Mouse (Mus musculus) megakaryocyte, adult 5-6 weeks (primary cell): ENCODE measurements around the gene Adam30. TPM values are rescaled to one million over a fixed set of nuclear protein-coding genes. Genes with fewer than 3 reads are reported as not detected.
"Not testable (repeated sequence)": the region's sequence is repeated elsewhere in the genome, so short reads cannot be mapped to it uniquely, and the experiment has no call there.

Source experiments
- ATAC-seq: 2 replicates; pipeline ENCODE4 v1.8.0; 2016; ENCODE audit warnings: mild to moderate bottlenecking, inconsistent platforms; ENCODE audit not compliant: poor library complexity, severe bottlenecking
- total RNA-seq, 2 experiments: library from RNA; stranded (forward) in 1 of 2; stranded (reverse) in 1 of 2; fragments of 153-499, 151-499 nt in 1 of 2; fragments of 221-1000, 200-1000 nt in 1 of 2; gene quantifications; 2 replicates each; pipeline versions ENCODE4 v1.2.3 to v1.2.4; 2015 to 2017

Adam30 gene
- total RNA-seq (2015) (0.18 TPM in 1 of 2 replicates, not detected in the other), total RNA-seq (2017) (0.04 TPM in 1 of 2 replicates, not detected in the other)

DNA sequence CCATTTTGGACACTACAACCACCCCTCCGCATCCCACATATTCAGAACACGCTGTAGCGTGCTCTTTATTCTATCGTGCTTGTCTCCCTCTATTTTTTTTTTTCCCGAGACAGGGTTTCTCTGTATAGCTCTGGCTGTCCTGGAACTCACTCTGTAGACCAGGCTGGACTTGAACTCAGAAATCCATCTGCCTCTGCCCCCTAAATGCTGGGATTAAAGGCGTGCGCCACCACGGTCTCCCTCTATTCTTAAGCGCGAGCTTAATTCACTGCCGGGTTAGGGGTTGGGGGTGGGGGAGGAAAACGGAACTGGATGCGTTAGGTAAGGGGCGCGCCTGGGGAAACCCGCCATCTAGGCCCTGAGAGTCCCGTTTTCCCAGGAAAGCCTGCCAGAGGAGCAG lies at the start of gene Adam30:
Adam30 (plus strand) TSS at position 301 of the 400 bp plus-strand sequence.
- ATAC-seq = no peak

DNA sequence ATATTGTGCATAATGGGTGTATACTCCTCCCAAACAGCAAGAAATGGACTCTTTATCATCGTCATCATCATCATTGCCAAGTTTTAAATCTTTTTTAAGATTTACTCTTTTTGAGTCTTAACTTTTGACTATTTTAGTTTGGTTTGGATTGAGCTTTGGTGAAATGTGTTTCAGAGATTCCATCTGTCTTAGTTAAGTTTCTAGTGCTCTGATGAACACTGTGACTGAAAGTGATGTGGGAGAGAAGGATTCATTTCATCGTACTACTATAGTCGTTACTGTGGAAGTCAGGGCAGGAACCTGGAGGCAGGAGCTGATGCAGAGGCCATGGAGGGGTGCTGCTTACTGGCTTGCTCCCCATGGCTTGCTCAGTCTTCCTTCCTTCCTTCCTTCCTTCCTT lies 42.2 kb upstream of the Adam30 start:
- no peak for ATAC-seq

DNA sequence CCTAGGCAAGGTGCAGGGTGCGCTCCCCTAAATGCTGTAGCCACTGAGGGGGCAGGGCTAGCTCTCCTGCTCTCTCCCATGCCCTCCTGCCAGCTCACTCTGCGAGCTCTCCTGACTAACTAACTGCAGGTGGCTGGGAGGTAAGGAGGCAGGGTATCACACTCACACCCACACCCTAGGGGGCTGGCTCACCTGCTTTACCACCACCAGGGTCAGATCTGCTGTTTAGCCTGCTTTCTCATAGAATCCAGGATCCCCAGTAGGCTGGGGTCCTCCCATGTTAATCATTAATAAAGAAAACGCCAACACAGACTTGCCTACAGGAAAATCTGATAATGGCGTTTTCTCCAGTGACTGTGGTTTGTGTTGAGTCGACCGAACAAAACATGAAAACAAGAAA lies 41.1 kb upstream of the Adam30 start:
- no peak for ATAC-seq

DNA sequence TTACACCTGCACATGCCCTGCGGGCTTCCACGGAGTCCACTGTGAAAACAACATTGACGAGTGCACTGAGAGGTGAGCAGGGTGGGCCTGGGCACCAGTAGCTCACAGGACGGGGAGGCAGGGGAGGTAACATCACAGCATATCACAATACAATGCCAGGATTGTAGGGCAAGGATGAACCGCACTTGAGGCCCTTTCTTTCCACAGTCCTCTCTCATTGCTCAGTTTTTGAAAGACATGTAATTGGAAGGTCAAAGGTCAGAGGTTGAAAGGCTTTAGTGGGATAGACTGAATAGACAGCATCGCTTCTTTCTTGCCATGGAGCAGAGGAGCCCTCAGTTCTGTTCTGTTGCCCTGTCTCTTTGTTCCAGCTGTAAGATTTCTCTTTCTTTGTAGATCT lies 39.5 kb upstream of the Adam30 start:
- no peak for ATAC-seq

DNA sequence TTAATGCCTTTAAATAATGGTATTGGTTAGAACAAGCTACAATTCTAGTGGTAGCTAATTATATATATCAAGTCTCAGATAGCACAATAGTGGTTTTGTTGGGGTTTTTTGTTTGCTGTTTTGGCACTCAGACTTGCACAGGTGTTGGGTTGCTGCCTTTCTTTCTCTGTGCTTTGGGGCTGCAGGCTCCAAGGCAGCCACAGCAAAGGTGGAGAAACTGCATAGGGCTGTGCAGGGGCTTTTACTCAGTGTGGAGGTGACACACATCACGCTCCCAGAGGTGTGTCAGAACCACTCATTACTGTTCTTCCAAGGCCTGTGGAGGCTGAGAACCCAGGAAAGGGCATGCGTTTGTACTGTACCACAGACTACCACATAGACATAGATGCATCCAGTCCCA lies 32.7 kb upstream of the Adam30 start:
- ATAC-seq = no peak

DNA sequence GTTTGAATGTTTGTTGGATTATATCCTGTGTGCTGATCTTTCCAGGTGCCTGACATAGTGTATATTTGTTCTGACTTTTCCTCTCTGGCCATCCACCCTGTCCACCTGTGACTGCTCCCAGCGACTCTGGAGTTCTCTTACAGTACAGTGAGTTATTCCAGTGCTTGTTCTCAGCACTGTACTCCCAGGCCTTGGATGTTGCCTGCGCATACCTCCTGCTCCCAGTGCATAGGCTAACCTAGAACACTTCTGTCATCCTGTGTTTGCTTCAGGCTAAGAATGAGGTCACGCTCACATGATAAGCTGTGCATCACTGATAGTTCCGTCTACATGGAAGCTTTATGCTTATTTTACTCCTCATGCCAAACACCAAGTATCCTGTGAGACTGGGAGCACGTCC lies 31.7 kb upstream of the Adam30 start:
- ATAC-seq = no peak

DNA sequence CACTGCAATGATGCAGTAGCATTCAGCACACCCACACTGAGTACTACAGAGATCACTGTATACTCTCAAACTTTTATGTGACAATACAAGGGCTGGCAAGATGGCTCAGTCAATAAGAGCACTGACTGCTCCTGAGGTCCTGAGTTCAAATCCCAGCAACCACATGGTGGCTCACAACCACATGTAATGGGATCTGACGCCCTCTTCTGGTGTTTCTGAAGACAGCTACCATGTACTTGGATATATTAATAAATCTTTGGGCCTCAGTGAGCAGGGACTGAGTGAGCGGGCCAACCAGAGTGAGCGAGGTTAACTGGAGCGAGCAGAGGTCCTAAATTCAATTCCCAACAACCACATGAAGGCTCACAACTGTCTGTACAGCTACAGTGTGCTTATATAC lies 28.3 kb upstream of the Adam30 start:
- ATAC-seq = not testable (repeated sequence)

DNA sequence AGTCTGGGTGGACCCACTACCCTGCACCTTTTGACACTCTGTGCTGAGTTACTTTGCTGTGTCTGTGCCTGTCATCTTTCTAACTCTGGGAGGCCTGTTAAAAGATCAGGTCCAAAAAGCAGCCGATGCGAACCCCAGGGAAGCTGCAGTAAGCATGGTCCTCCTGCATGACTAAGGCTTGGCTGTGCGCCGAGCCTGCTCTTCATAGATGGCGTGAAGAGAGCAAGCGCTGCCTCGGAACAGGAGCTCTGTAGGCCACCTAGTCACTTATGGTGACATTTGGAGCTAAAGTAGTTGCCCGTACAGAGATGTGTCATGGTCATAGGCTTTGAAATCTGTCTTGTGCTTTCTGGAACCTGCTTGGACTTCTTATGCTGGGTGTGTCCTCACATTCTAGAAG lies 27.8 kb upstream of the Adam30 start:
- no peak for ATAC-seq

DNA sequence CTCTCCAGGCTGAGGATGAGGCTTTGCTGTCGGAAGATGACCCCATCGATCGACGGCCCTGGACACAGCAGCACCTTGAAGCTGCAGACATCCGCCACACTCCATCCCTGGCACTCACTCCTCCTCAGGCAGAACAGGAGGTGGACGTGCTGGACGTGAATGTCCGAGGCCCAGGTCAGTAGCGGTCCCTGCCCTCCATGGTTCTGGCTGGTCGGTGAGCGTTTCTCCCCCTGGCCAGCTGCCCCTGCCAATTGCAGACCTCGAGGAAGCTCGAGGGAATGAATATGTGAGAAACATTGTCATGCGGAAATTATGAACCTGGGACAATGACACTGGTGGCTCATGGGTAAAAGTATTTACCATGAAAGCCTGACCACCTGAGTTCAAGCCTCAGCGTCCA lies 19.0 kb upstream of the Adam30 start:
- ATAC-seq = no peak

DNA sequence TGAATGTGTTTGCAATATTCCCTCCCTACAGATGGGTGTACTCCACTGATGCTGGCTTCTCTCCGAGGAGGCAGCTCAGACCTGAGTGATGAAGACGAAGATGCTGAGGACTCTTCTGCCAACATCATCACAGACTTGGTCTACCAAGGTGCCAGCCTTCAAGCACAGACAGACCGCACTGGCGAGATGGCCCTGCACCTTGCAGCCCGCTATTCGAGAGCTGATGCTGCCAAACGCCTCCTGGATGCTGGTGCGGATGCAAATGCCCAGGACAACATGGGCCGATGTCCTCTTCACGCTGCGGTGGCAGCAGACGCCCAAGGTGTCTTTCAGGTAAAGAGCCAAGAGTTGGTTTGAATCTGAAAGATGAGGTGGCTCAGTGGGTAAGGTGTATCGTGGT lies 17.6 kb upstream of the Adam30 start:
- ATAC-seq = no peak

DNA sequence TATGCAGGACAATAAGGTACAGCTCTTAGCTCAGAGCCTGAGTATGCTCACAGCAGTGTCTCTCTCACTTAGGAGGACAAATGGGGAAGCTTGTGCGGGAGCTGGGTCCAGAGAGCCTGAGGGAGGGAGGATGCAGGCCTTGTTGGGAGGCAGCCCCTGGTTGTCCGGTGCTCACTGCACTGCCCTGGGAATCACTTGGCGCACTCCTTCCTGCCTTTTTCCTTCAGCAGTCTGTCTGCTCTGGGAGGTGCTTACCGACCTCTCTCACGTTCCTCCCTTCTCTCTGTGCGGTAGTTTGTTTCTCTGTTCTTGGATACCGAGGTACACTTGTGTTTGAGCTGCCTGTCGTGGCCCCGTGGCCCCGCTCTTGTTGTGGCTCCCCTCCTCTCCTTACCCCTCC lies 15.2 kb upstream of the Adam30 start:
- ATAC-seq = no peak

DNA sequence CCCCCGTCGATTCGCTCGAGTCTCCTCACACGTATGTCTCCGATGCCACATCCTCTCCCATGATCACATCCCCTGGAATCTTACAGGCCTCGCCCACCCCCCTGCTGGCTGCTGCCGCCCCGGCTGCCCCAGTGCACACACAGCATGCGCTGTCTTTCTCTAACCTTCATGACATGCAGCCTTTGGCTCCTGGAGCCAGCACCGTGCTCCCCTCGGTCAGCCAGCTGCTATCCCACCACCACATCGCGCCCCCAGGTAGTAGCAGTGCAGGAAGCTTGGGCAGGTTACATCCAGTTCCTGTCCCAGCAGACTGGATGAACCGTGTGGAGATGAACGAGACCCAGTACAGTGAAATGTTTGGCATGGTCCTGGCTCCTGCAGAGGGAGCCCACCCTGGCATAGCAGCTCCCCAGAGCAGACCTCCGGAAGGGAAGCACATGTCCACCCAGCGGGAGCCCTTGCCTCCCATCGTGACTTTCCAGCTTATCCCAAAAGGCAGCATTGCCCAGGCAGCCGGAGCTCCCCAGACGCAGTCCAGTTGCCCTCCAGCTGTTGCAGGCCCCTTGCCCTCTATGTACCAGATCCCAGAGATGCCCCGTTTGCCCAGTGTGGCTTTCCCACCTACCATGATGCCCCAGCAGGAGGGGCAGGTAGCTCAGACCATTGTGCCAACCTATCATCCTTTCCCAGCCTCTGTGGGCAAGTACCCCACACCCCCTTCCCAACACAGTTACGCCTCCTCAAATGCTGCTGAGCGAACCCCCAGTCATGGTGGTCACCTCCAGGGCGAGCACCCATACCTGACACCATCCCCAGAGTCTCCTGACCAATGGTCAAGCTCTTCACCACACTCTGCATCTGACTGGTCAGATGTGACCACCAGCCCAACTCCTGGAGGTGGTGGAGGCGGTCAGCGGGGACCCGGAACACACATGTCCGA lies 13.7 kb upstream of the Adam30 start:
- no peak for ATAC-seq

DNA sequence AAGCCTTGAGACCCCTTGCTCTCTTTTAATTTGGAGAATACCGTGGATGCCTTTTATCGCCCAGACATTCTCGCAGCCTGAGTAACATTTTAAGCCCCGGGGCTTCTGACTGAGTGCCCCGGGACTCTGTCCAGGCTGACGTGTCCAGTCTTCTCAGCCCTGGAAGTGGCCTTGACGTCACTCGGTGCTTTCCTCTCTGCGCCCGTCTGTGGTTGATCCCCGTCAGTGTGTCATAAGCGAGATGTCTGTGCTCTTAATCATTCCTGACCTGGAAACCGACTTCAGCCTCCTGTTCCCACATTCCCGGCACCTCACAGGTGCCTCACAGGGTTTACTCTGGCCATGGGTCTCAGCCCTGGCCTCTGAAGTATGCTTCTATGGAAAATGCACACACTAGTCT lies 12.7 kb upstream of the Adam30 start:
- ATAC-seq = no peak

DNA sequence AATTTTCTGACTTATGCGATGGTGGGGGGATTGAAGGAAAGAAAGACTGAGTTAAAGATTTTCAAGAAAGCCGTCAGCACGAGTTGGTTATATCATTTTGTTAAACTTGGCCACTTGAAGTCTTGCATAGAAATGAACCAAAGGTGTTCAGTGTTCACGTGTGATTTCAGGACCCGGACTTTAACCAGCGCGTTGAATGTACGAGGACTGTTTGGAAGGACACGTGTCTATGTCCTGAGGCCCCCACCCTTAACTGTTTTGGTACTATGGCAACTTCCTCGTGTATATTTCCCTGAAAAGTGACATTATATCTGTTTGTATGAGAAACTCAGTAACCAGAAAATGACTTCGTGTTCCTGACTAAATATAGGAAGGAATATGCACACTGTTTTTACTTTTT lies 10.5 kb upstream of the Adam30 start:
- no peak for ATAC-seq

DNA sequence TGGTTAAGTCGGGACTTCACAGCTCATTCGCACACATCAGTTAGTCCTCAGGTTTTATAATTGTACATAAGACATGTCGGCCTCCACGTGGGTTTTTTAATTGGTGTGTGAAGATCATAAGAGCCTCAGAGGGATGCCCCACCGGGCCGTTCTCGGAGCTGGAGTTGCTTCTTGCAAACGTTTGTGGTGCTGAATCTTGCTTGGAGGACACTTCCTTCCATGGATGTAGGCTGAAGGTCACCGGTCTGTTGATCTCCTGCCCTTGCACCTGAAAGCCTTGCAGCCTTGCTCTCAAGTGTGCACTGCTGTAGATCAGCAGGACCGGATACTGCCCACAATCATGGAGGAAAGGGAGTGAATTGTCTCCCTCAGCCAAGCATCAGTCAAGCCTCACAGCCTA lies 9.4 kb upstream of the Adam30 start:
- ATAC-seq = no peak

DNA sequence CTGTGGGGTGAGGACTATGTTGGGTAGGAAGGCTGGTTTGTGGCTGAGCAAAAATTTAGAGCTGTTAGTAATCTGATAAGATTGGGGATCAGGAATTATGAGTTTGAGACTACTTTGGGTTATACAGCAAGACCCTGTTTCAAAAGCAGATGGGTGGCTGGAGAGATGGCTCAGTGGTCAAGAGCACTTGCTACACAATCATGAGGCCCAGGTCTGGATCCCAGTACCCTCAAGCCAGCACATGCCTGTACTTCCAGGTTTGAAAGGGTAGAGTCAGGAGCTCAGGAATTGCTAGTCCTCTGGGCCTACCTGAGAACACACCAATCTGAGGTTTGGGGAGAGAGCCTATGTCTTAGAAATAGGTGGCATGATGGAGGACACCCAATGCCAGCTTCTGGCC lies 7.0 kb upstream of the Adam30 start:
- ATAC-seq = no peak

DNA sequence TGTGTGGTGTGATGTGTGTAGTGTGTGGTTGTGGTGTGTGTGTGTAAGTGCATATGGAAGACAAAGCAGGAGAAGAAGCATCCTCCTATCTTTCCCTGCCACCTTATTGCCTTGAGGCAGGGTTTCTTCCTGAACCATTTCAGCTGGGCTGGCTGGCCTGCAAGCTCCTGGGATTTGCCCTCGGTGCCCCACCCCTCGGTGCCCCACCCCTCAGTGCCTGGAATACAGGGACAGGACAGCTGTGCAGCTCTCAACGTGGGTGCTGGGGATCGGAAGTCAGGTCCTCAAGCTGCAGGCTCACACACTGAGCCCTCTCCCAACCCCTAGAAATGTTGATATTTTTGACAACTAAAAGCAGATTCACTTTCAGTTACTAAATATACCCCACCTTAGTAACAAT lies 4.3 kb upstream of the Adam30 start:
- ATAC-seq = no peak

DNA sequence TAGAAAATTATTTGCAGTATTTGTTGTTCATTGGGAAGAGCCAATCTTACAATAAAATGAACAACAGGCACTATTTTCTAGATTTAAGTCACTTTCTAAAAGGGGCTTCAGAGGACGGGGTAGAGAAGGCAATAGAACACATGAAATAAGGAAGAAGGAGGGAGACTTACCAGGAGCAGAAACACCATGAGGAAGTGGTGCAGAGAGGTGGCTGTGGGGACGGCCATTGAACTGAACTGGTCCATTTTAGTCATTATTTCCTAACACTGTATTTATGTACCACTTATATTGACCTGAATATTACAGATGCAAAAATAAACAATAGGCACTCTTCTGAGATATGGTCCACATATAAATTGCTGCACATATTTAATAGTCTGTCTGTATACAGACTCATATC lies 3.4 kb upstream of the Adam30 start:
- ATAC-seq = peak; percentile 89

DNA sequence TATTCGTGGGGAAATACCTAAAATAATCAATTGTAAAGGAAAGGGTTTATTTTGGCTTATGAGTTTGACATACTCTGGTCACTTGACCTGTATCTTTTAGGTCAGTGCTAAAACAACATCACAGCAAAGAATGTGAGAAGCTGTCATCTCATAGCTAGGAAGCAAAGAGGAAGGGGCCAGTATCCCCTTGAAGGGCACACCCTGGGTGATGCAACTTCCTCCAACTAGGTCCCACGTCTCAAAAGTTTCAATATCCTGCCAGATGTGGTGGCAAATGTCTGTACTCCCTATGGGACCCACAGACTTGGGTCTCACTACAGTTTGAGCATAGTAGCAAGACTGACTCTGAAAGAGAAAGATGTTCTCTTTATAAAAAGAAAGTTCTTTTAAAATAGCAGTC lies 2.8 kb upstream of the Adam30 start:
- peak; percentile 89 for ATAC-seq

DNA sequence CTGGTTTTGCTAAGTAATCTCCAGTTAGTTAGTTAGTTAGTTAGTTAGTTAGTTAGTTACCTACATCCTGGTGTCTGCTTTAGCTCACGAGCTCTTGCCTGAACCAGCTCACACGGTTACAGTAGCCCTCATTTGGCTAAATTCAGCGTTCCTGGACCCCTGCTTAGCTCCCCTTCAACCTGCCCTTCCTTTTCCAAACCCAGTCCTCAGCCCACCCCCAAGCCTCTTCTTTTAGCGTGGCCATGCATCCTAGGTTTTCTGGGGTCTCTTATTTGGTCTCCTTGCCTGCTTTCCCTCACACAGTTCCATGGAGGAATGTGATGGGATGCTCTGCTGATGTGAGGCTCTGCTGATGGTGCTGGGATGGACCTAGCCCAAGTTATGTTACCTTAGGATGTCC lies 1.8 kb upstream of the Adam30 start:
- no peak for ATAC-seq

DNA sequence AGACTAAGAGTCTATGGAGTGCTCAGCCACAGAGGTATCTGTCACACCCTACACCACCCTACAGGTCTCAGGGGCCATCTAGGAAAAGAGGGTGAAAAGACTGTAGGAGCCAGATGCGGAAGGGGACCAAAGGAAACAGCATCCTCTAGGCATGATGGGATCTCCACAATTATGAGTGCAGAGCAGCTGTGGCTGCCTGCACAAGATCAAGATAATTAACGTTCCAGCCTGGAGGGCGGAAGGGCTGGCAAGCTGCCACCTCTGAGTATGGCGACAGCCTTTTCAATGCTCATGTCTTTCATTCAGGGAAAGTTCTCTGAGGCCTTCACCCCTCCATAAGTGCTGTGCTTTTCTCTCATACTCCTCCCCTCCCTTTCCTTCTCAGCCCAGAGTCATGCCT lies 1.1 kb upstream of the Adam30 start:
- ATAC-seq = no peak

DNA sequence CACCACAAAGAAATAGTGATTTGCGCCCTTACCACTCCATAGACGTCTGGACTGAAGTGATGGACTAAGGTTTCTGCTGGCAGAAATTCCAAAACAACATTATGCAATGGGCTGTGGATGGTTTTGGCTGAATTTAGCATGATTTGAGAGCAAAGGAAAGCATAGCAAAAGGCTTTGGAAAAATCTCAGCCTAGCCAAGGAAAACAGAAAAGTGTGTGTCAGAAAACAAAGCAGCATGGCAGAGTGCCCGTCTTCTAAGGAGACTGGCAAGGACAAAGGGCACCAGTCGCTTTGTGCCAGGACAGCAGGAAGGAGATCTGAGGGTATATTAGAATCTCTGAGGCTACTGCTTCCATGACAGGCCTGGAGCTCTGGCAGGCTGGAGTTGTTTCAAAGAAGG lies 17.9 kb downstream of the Adam30 start:
- ATAC-seq = no peak

DNA sequence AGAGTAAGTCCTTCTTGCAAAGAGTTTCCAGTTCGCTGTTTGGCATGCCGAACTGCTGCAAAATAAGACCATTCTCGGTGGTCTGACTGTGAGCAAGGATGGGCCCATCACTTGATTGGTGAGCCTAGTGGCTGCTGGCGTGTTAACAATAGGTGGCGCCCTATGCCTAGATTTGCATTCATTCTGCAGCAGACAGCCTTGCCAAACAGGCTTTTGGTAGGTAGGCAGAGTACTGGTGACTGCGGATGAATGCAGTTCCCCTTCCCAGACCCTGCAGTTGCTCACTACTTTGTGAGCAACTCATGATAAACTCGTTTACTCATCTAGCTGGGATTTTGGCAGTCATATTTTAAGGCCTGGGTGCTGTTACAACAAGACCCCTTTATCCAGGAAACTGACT lies 20.4 kb downstream of the Adam30 start:
- peak; percentile 54 for ATAC-seq
